Mouse (Mus musculus) ES-E14 (cell line): ENCODE measurements at regions not wholly inside any gene's neighbourhood (a gene's known extent, or its start where the extent isn't known, plus 50 kb on each side); places are given as distances from the start of the nearest gene placed in this dataset.

Experiments
- CHD2 ChIP-seq: IDR thresholded peaks from 2 replicates; pipeline ENCODE4 v1.6.1; 2014; ENCODE audit warnings: mild to moderate bottlenecking, low read depth, low read length, inconsistent platforms
- HCFC1 ChIP-seq: IDR thresholded peaks from 2 replicates; pipeline ENCODE4 v1.6.1; 2012; ENCODE audit warnings: low read length, inconsistent platforms, borderline replicate concordance; ENCODE audit not compliant: insufficient read depth
- ZC3H11A ChIP-seq: IDR thresholded peaks from 2 replicates; pipeline ENCODE4 v1.6.1; 2012; ENCODE audit warnings: low read depth, mild to moderate bottlenecking, inconsistent platforms, low read length, borderline replicate concordance
- ZNF384 ChIP-seq: IDR thresholded peaks from 2 replicates; pipeline ENCODE4 v1.6.1; 2012; ENCODE audit warnings: low read depth, low read length, inconsistent platforms

DNA sequence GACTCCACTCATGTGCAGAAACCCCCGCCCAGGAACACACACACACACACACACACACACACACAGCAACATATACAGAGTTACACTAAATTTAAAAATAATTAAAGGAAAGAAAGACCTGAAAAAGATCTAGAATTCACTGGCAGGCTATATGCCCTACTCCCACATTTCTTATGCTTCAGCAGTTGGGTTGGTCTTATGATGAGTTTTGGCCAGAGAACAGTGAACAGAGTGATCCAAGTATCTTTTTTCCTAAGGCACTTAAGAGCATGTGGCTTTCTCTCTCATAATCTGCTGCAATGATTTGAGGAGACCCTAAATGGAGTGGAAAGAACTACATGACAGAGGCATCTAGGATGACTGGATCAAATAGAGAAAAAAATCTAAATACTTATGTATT lies 1446.3 kb upstream of the Gm7489 start:
- TF ChIP-seq ZC3H11A, result no peak
- TF ChIP-seq CHD2, result no peak
- no peak for TF ChIP-seq HCFC1
- no peak for TF ChIP-seq ZNF384
